Comparison of ENCODE assay signal across 30 mouse cellular contexts in genomic region chr7:97473001-97473400, GRCm38 (mm10). TPM values are rescaled to one million over a fixed set of nuclear protein-coding genes. Genes with fewer than 3 reads are reported as not detected.
DNase-seq lines count a peak whose midpoint lies in the region; ATAC-seq and TF ChIP-seq lines count a peak whose summit lies in the region.
"Had no signal": no experiment of that assay in that cellular context is flagged by ENCODE, and none has a peak within 500 bp of the region (broad histone marks: within the 10 kb centered on the region; RNA-seq: fewer than 3 reads in every experiment).

No protein-coding gene starts in this region.

- no peak overlapping the region for H3K4me2 ChIP-seq in forebrain, postnatal 0 days (ENCODE audit: low read depth)
- H3K4me2 ChIP-seq in forebrain, embryonic 13.5 days = no peak overlapping the region
- H3K4me2 ChIP-seq: forebrain, embryonic 15.5 days; kidney, embryonic 15.5 days; limb, embryonic 12.5 days; liver, embryonic 11.5 days; neural tube, embryonic 13.5 days had no signal

- no peak for TF ChIP-seq CTCF in forebrain, postnatal 0 days (IDR thresholded peaks at IDR 0.05; ENCODE audit: low read depth)
- no peak for TF ChIP-seq CTCF in layer of hippocampus, adult 2 months (conservative IDR thresholded peaks at IDR 0.05)

- DNase-seq in forebrain, postnatal 0 days = peak; percentile 70
- peak; percentile 74 for DNase-seq in brain, adult 2 months (ENCODE audit: low read depth, low spot score)
- peak; percentile 64 to 86 for DNase-seq in layer of hippocampus, adult 2 months (ENCODE audit: low spot score in 2 of 2)
- DNase-seq in layer of hippocampus, postnatal 36 days = peak; percentile 28 to 55
- no peak for DNase-seq in cerebellum, adult 9-10 months
- no peak for DNase-seq in kidney, adult 11 months
- no peak for DNase-seq in embryonic facial prominence, embryonic 10.5 days (ENCODE audit: low spot score)
- DNase-seq: adrenal gland, postnatal 14 days; cerebellum, adult 9-11 months; kidney, postnatal 36 days; liver, postnatal 0 days; retina, postnatal 1 day; thymus, postnatal 25 days had no signal

- H3K4me3 ChIP-seq in forebrain, postnatal 0 days (ENCODE audit: low read depth, low read length) = no peak overlapping the region
- no peak overlapping the region for H3K4me3 ChIP-seq in forebrain, embryonic 13.5 days
- H3K4me3 ChIP-seq in layer of hippocampus, adult 2 months = no peak overlapping the region
- H3K4me3 ChIP-seq in embryonic facial prominence, embryonic 10.5 days = no peak overlapping the region
- H3K4me3 ChIP-seq: forebrain, embryonic 15.5 days; kidney, embryonic 15.5 days; limb, embryonic 12.5 days; midbrain, embryonic 10.5 days; myocyte; neural tube, embryonic 13.5 days had no signal

- ATAC-seq in forebrain, postnatal 0 days = peak; percentile 69
- no peak for ATAC-seq in forebrain, embryonic 13.5 days
- ATAC-seq: CD4-positive, CD25-positive, alpha-beta regulatory T cell, adult 4 months; forebrain, embryonic 15.5 days; hindbrain, embryonic 16.5 days; intestine, embryonic 16.5 days; liver, postnatal 0 days; lung, postnatal 0 days; midbrain, embryonic 16.5 days had no signal

- no peak overlapping the region for H3K27ac ChIP-seq in forebrain, postnatal 0 days (ENCODE audit: low read depth, low read length)
- H3K27ac ChIP-seq in forebrain, embryonic 13.5 days = no peak overlapping the region
- H3K27ac ChIP-seq in layer of hippocampus, adult 2 months = no peak overlapping the region
- no peak overlapping the region for H3K27ac ChIP-seq in embryonic facial prominence, embryonic 10.5 days (replicated peaks)
- H3K27ac ChIP-seq: forebrain, embryonic 15.5 days; kidney, embryonic 15.5 days; limb, embryonic 12.5 days; macrophage; midbrain, embryonic 10.5 days; neural tube, embryonic 13.5 days had no signal

- H3K9ac ChIP-seq in forebrain, postnatal 0 days = no peak overlapping the region
- H3K9ac ChIP-seq in forebrain, embryonic 13.5 days = no peak overlapping the region
- H3K9ac ChIP-seq: forebrain, embryonic 15.5 days; kidney, embryonic 15.5 days; limb, embryonic 12.5 days; liver, postnatal 0 days; neural tube, embryonic 13.5 days had no signal

- H3K27me3 ChIP-seq in forebrain, postnatal 0 days (ENCODE audit: insufficient read depth, low read length) = no peaks in the 10 kb centered on the region
- no peaks in the 10 kb centered on the region for H3K27me3 ChIP-seq in forebrain, embryonic 13.5 days
- no peaks in the 10 kb centered on the region for H3K27me3 ChIP-seq in embryonic facial prominence, embryonic 10.5 days (replicated peaks; ENCODE audit: low read depth, poor library complexity, severe bottlenecking)
- H3K27me3 ChIP-seq: forebrain, embryonic 15.5 days; kidney, embryonic 15.5 days; limb, embryonic 12.5 days; neural tube, embryonic 13.5 days had no signal

- WGBS in forebrain, postnatal 0 days = 66% methylated on average over 5 of the region's 5 CpGs
- 87% methylated on average over 5 of the region's 5 CpGs for WGBS in forebrain, embryonic 13.5 days
- WGBS in embryonic facial prominence, embryonic 10.5 days = 85% methylated on average over 5 of the region's 5 CpGs

- no peaks in the 10 kb centered on the region for H3K9me3 ChIP-seq in forebrain, postnatal 0 days (ENCODE audit: low read length)
- no peaks in the 10 kb centered on the region for H3K9me3 ChIP-seq in forebrain, embryonic 13.5 days (replicated peaks)
- H3K9me3 ChIP-seq in embryonic facial prominence, embryonic 10.5 days = no peaks in the 10 kb centered on the region
- H3K9me3 ChIP-seq: forebrain, embryonic 15.5 days; kidney, embryonic 15.5 days; limb, embryonic 12.5 days; midbrain, embryonic 10.5 days; neural tube, embryonic 13.5 days had no signal

- no peaks in the 10 kb centered on the region for H3K4me1 ChIP-seq in forebrain, postnatal 0 days (ENCODE audit: insufficient read depth)
- no peaks in the 10 kb centered on the region for H3K4me1 ChIP-seq in forebrain, embryonic 13.5 days
- no peaks in the 10 kb centered on the region for H3K4me1 ChIP-seq in embryonic facial prominence, embryonic 10.5 days
- H3K4me1 ChIP-seq: forebrain, embryonic 15.5 days; kidney, embryonic 15.5 days; limb, embryonic 12.5 days; midbrain, embryonic 10.5 days; neural tube, embryonic 13.5 days had no signal

- no peaks in the 10 kb centered on the region for H3K36me3 ChIP-seq in forebrain, postnatal 0 days (ENCODE audit: insufficient read depth)
- no peaks in the 10 kb centered on the region for H3K36me3 ChIP-seq in forebrain, embryonic 13.5 days (ENCODE audit: poor library complexity, severe bottlenecking)
- H3K36me3 ChIP-seq in embryonic facial prominence, embryonic 10.5 days (replicated peaks) = no peaks in the 10 kb centered on the region
- H3K36me3 ChIP-seq: forebrain, embryonic 15.5 days; kidney, embryonic 15.5 days; limb, embryonic 12.5 days; midbrain, embryonic 10.5 days; neural tube, embryonic 13.5 days had no signal

RNA-seq across cellular contexts. Expression of gene Ints4, which starts 7.8 kb away (rescaled TPM):
- total RNA-seq in forebrain, postnatal 0 days (2014; rRNA removed) = 30.0 and 36.0 TPM in 2 replicates
- polyA plus RNA-seq in forebrain, postnatal 0 days (2015; fragmentation: Nextera tagmentation; extraction: Ambion mirVana) = 25.6 and 29.0 TPM in 2 replicates
- 53.5 and 54.1 TPM in 2 replicates for polyA plus RNA-seq in forebrain, embryonic 13.5 days (2015; fragmentation: Nextera tagmentation; extraction: Ambion mirVana)
- total RNA-seq in layer of hippocampus, adult 2 months (2021) = 10 to 100 TPM; 28.1 to 31.9 TPM
- 10 to 100 TPM; 31.5 to 32.4 TPM for total RNA-seq in layer of hippocampus, postnatal 36 days (2021)
- 67.9 and 68.3 TPM in 2 replicates for polyA plus RNA-seq in embryonic facial prominence, embryonic 10.5 days (2016; fragmentation: Nextera tagmentation; extraction: Ambion mirVana)

RNA-seq across cellular contexts. Expression of gene Kctd14, which starts 21.9 kb away (rescaled TPM):
- total RNA-seq in forebrain, postnatal 0 days (2014; rRNA removed) = 0.05 and 0.38 TPM in 2 replicates
- polyA plus RNA-seq in forebrain, postnatal 0 days (2015; fragmentation: Nextera tagmentation; extraction: Ambion mirVana) = 1.8 and 1.9 TPM in 2 replicates
- 2.4 and 3.3 TPM in 2 replicates for polyA plus RNA-seq in forebrain, embryonic 13.5 days (2015; fragmentation: Nextera tagmentation; extraction: Ambion mirVana)
- 1 to 10 TPM; 4.7 to 5.3 TPM for total RNA-seq in layer of hippocampus, adult 2 months (2021)
- total RNA-seq in layer of hippocampus, postnatal 36 days (2021) = 1 to 10 TPM; 4.3 to 4.8 TPM
- 0.45 and 0.95 TPM in 2 replicates for polyA plus RNA-seq in embryonic facial prominence, embryonic 10.5 days (2016; fragmentation: Nextera tagmentation; extraction: Ambion mirVana)

RNA-seq across cellular contexts. Expression of gene Thrsp, which starts 55.5 kb away (rescaled TPM):
- 6.7 and 11.2 TPM in 2 replicates for total RNA-seq in forebrain, postnatal 0 days (2014; rRNA removed)
- 8.6 and 11.7 TPM in 2 replicates for polyA plus RNA-seq in forebrain, postnatal 0 days (2015; fragmentation: Nextera tagmentation; extraction: Ambion mirVana)
- 1.4 and 1.7 TPM in 2 replicates for polyA plus RNA-seq in forebrain, embryonic 13.5 days (2015; fragmentation: Nextera tagmentation; extraction: Ambion mirVana)
- total RNA-seq in layer of hippocampus, adult 2 months (2021) = 10 to 100 TPM; 40.0 to 40.6 TPM
- total RNA-seq in layer of hippocampus, postnatal 36 days (2021) = 10 to 100 TPM; 36.2 to 45.8 TPM
- polyA plus RNA-seq in embryonic facial prominence, embryonic 10.5 days (2016; fragmentation: Nextera tagmentation; extraction: Ambion mirVana) = 0.26 and 0.45 TPM in 2 replicates
- total RNA-seq: common myeloid progenitor, adult 5-6 weeks; hematopoietic stem cell, adult 5-6 weeks had no signal
- polyA plus RNA-seq: embryonic facial prominence, embryonic 11.5 days; macrophage had no signal

Comparison
In these comparisons a context has a peak if more than half of its experiments do, and no peak if none do; other contexts are left out.
1. DNase-seq: peak in forebrain, postnatal 0 days (single experiment), brain, adult 2 months (single experiment), layer of hippocampus, adult 2 months (2 of 2) and layer of hippocampus, postnatal 36 days (2 of 2); none in cerebellum, adult 9-10 months (single experiment), kidney, adult 11 months (single experiment) and embryonic facial prominence, embryonic 10.5 days (single experiment).